Mouse (Mus musculus) B cell, adult 62 days (primary cell): ENCODE measurements around the gene Gprc5d. TPM values are rescaled to one million over a fixed set of nuclear protein-coding genes. Genes with fewer than 3 reads are reported as not detected.

Source experiments
- total RNA-seq: library from RNA; stranded (reverse); gene quantifications from 4 replicates; pipeline ENCODE4 v1.2.4, GENCODE M21; 2023

The Gprc5d gene
- not detected in 4 replicates for total RNA-seq

DNA sequence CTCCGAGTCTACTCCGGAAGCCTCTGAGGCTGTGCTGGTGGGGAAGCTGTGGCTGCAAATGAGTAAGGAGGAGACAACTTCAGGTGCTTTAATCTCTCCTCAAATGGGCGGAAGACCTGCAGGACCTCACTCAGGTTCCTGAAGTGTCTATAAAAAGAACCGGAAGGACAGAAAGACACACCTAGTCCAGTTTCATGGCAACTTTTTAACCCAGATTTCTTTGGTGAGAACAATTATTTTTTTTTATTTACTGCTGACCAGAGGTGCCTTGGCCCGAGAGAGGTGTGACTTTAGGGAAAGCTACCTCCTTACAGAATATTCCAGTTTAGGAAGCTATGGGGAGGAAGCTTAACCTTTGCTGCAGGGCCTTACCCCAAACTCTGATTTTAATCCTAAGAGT, at the start of gene Gprc5d:
Gene Gprc5d, minus strand, starts transcription at position 101 of the 400 bp plus-strand sequence.

DNA sequence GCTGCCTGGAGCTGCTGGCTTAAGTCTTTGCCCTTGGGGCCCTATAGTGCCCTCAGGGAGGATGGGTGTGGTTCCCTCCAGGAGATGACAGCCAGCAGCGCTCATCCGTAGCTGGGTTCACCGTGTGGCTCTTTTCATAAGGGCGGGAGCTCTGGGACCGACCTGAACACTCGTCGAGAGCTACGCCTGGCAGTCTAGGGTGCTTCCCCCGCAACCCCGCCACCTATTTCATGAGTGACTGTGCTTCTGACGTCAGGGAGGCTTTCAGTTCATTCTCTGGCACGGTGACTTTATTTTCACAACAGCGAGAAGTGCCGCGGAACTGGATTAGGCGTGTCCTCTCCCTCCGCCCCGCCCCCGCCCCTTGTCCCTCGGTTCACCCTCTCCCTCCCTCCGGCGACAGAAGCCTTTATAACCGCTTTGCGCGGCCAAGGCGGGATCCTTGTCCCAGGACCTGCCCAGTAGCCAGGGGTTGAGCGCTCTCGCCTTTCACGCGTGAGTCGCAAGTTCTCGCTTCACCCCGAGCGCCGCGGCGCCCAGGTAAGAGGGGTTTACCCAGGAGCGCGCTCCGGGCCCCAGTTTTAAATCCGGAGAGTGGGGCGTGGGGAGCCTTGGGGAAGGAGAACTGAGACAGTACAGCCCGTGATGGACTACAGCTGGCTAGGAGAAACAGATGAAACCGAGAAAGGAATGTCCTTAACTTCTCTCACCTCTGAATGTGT, 52.7 kb downstream of the Gprc5d start, which contains the start of gene Gprc5a:
Gene Gprc5a, plus strand, starts transcription at position 416 of the 722 bp plus-strand sequence.

Other genes starting within 250 kb of the Gprc5d start
- 12.8 to 16.1 TPM (median 14.3 TPM) in 4 replicates for gene Gpr19, start 219.7 kb downstream of the Gprc5d start, total RNA-seq
- 121 to 125 TPM (median 123 TPM) in 4 replicates for gene Cdkn1b, start 197.9 kb downstream of the Gprc5d start, total RNA-seq
- gene Apold1, start 136.6 kb downstream of the Gprc5d start, total RNA-seq = 0.21 to 0.27 TPM (median 0.25 TPM) in 4 replicates
- 131 to 154 TPM (median 137 TPM) in 4 replicates for gene Ddx47, start 106.7 kb downstream of the Gprc5d start, total RNA-seq
- gene Gprc5a, start 52.6 kb downstream of the Gprc5d start, total RNA-seq = 0.73 to 1.8 TPM (median 1.5 TPM) in 4 replicates
- gene Fam234b, start 79.7 kb upstream of the Gprc5d start, total RNA-seq = 10.6 to 11.7 TPM (median 10.9 TPM) in 4 replicates
- 10.8 to 18.5 TPM (median 14.6 TPM) in 4 replicates for gene Hebp1, start 79.7 kb upstream of the Gprc5d start, total RNA-seq
- not detected in 4 replicates for gene Gsg1, start 136.1 kb upstream of the Gprc5d start, total RNA-seq
- not detected in 4 replicates for gene Pbp2, start 192.1 kb upstream of the Gprc5d start, total RNA-seq
- 1.0 to 2.4 TPM (median 1.5 TPM) in 4 replicates for gene Emp1, start 244.3 kb upstream of the Gprc5d start, total RNA-seq